Mouse (Mus musculus) olfactory bulb, adult 2 months (tissue): Measurements from ENCODE around the gene Clec16a.

Experiments
- CTCF ChIP-seq: fragments of 200-500 bp; IDR thresholded peaks from 2 replicates; pipeline ENCODE4 v1.5.1; 2012; ENCODE audit warnings: low read depth, mild to moderate bottlenecking, low read length, moderate library complexity; ENCODE audit not compliant: insufficient read depth
- POLR2A ChIP-seq: fragments of 200-500 bp; IDR thresholded peaks from 2 replicates; pipeline ENCODE4 v1.6.1; 2012; ENCODE audit warnings: mild to moderate bottlenecking, low read depth, low read length, moderate library complexity; ENCODE audit not compliant: insufficient read depth

DNA sequence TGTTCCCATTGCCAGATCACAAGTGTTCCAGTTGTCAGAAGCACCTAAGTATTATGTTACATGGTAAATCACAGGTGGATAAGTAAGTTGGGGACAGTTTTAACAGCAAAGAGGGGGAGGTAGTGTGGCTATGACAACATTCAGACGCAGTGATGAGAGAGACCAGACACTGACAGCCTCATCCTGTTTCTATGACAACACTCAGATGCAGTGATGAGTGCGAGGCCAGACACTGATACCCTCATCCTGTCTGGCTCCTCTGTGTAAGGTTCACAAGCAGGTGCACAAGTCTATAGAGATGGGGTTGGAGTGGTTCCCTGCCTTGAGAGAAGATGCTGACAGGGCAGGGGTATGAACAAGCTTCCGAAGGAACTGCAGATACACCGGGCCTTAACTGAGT is 22.0 kb downstream of the Clec16a start:
- TF ChIP-seq CTCF (no peak), POLR2A (no peak)
